Mouse (Mus musculus) MEL (cell line): ENCODE measurements at regions not wholly inside any gene's neighbourhood (a gene's known extent, or its start where the extent isn't known, plus 50 kb on each side); places are given as distances from the start of the nearest gene placed in this dataset.

Source experiments
- DNase-seq: peaks from one replicate; pipeline ENCODE4 v3.0.0; 2011; ENCODE audit warnings: low read depth, low spot score
- H3K27ac ChIP-seq: 2 replicates; pipeline ENCODE4 v1.5.1; 2012; ENCODE audit warnings: low read depth, mild to moderate bottlenecking, control low read depth, low read length, moderate library complexity; ENCODE audit not compliant: control insufficient read depth
- H3K27me3 ChIP-seq, 2 experiments: fragments of 150-350 bp in 1 of 2; sonication (generic) in 1 of 2; 2 replicates each; pipeline ENCODE4 v1.6.1; 2012; ENCODE audit warnings: low read length in 2 of 2, mild to moderate bottlenecking in 2 of 2, improper control_type of control experiment in 1 of 2, moderate library complexity in 1 of 2; ENCODE audit not compliant: insufficient read depth in 2 of 2, control insufficient read depth in 1 of 2
- H3K36me3 ChIP-seq, 2 experiments: 2 replicates each; pipeline ENCODE4 v1.6.1; 2012 to 2014; ENCODE audit warnings: low read length in 2 of 2, improper control_type of control experiment in 1 of 2, inconsistent platforms in 1 of 2, mild to moderate bottlenecking in 1 of 2; ENCODE audit not compliant: insufficient read depth in 2 of 2, control insufficient read depth in 1 of 2
- H3K4me1 ChIP-seq, 2 experiments: fragments of 150-350 bp in 1 of 2; sonication (generic) in 1 of 2; 2 replicates each; pipeline ENCODE4 v1.6.1; 2012; ENCODE audit warnings: low read length in 2 of 2, improper control_type of control experiment in 1 of 2, mild to moderate bottlenecking in 1 of 2; ENCODE audit not compliant: insufficient read depth in 2 of 2, control insufficient read depth in 1 of 2
- H3K4me3 ChIP-seq, 2 experiments: fragments of 150-350 bp in 1 of 2; sonication (generic) in 1 of 2; 2 replicates each; pipeline ENCODE4 v1.5.1; 2012; ENCODE audit warnings: low read depth in 2 of 2, low read length in 2 of 2, mild to moderate bottlenecking in 2 of 2, moderate library complexity in 2 of 2, control low read depth in 1 of 2, improper control_type of control experiment in 1 of 2; ENCODE audit not compliant: control insufficient read depth in 1 of 2, insufficient read depth in 1 of 2
- H3K79me2 ChIP-seq: 2 replicates; pipeline ENCODE4 v1.6.1; 2012; ENCODE audit warnings: mild to moderate bottlenecking, low read length, moderate library complexity; ENCODE audit not compliant: control insufficient read depth, poor library complexity, insufficient read depth
- H3K9ac ChIP-seq: 2 replicates; pipeline ENCODE4 v1.6.1; 2012; ENCODE audit warnings: low read depth, mild to moderate bottlenecking, control low read depth, low read length, moderate library complexity; ENCODE audit not compliant: control insufficient read depth, poor library complexity, severe bottlenecking
- H3K9me3 ChIP-seq: fragments of 150-350 bp; sonication (generic); replicated peaks from 2 replicates; pipeline ENCODE4 v1.6.1; 2012; ENCODE audit warnings: mild to moderate bottlenecking, low read length, improper control_type of control experiment, moderate library complexity; ENCODE audit not compliant: insufficient read depth
- BHLHE40 ChIP-seq: IDR thresholded peaks from 2 replicates; pipeline ENCODE4 v1.6.1; 2012; ENCODE audit warnings: low read depth, mild to moderate bottlenecking, inconsistent platforms, low read length, improper control_type of control experiment, borderline replicate concordance
- ELF1 ChIP-seq: IDR thresholded peaks from 2 replicates; pipeline ENCODE4 v1.6.1; 2014; ENCODE audit warnings: low read depth, mild to moderate bottlenecking, inconsistent platforms, low read length, improper control_type of control experiment, moderate library complexity
- MAX ChIP-seq: IDR thresholded peaks from 2 replicates; pipeline ENCODE4 v1.6.1; 2011; ENCODE audit warnings: low read length, improper control_type of control experiment
- MEF2A ChIP-seq: IDR thresholded peaks from 2 replicates; pipeline ENCODE4 v1.6.1; 2014; ENCODE audit warnings: low read depth, mild to moderate bottlenecking, inconsistent platforms, low read length, improper control_type of control experiment; ENCODE audit not compliant: poor library complexity, insufficient replicate concordance, severe bottlenecking; ENCODE audit errors: extremely low read depth
- MYB ChIP-seq: IDR thresholded peaks from 2 replicates; pipeline ENCODE4 v1.6.1; 2011; ENCODE audit warnings: mild to moderate bottlenecking, low read depth, low read length, improper control_type of control experiment
- NELFE ChIP-seq: IDR thresholded peaks from 2 replicates; pipeline ENCODE4 v1.6.1; 2011; ENCODE audit warnings: low read depth, low read length, improper control_type of control experiment
- NRF1 ChIP-seq: IDR thresholded peaks from 2 replicates; pipeline ENCODE4 v1.6.1; 2014; ENCODE audit warnings: low read depth, mild to moderate bottlenecking, inconsistent platforms, low read length, improper control_type of control experiment, moderate library complexity; ENCODE audit not compliant: poor library complexity, insufficient read depth, severe bottlenecking
- POLR2A ChIP-seq, 2 experiments: IDR thresholded peaks; 2 replicates each; pipeline ENCODE4 v1.6.1; 2011 to 2012; ENCODE audit warnings: low read length in 2 of 2, mild to moderate bottlenecking in 2 of 2, control low read depth in 1 of 2, improper control_type of control experiment in 1 of 2, low read depth in 1 of 2, moderate library complexity in 1 of 2; ENCODE audit not compliant: control insufficient read depth in 1 of 2, insufficient read depth in 1 of 2, poor library complexity in 1 of 2
- RCOR1 ChIP-seq: IDR thresholded peaks from 2 replicates; pipeline ENCODE4 v1.6.1; 2012; ENCODE audit warnings: low read depth, mild to moderate bottlenecking, inconsistent platforms, low read length, improper control_type of control experiment
- UBTF ChIP-seq: IDR thresholded peaks from 2 replicates; pipeline ENCODE4 v1.6.1; 2012; ENCODE audit warnings: low read depth, mild to moderate bottlenecking, inconsistent platforms, low read length, improper control_type of control experiment, moderate library complexity, borderline replicate concordance; ENCODE audit not compliant: insufficient read depth
- USF2 ChIP-seq, 2 experiments: IDR thresholded peaks; 2 replicates each; pipeline ENCODE4 v1.6.1; 2011 to 2012; ENCODE audit warnings: improper control_type of control experiment in 2 of 2, low read length in 2 of 2, borderline replicate concordance in 1 of 2, inconsistent platforms in 1 of 2, low read depth in 1 of 2, mild to moderate bottlenecking in 1 of 2; ENCODE audit not compliant: insufficient read depth in 1 of 2

DNA sequence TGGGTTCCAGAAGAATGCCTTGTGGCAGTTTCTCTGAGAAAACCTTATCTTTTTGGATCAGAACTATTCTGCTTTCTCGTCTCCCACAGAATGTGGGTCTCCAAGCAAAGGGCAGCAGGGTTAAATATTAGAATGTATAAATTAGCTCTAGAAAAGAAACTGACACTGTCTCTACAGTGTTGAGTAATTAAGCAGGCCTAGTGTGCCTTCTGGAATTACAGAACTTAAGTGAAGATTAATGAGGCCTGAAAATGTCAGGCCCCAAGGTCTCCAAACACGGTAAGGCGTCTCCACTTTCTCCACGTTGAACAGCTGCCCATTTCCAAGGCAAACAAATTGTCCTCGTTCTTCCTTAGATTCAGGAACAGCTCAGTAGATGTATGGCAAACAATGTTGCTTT, 66.5 kb upstream of the Tyrp1 start:
- H3K9me3 ChIP-seq: no peaks in the 10 kb centered on the region

More for the DNA sequence above, 66.5 kb upstream of the Tyrp1 start:
- H3K36me3 ChIP-seq: no peaks in the 10 kb centered on the region
- DNase-seq: no peak
- no peak overlapping the region for H3K9ac ChIP-seq
- H3K4me3 ChIP-seq: no peak overlapping the region
- TF ChIP-seq USF2 (IDR thresholded peaks at IDR 0.05; ENCODE audit: borderline replicate concordance in 1 of 2, insufficient read depth in 1 of 2, low read depth in 1 of 2, low read length in 2 of 2) (no peak), BHLHE40 (no peak), UBTF (no peak), MAX (no peak), MEF2A (no peak), ELF1 (no peak), MYB (no peak), NELFE (no peak), POLR2A (IDR thresholded peaks at IDR 0.05; ENCODE audit: control insufficient read depth in 1 of 2, insufficient read depth in 1 of 2, low read depth in 1 of 2, low read length in 2 of 2, poor library complexity in 1 of 2) (no peak), RCOR1 (no peak), NRF1 (no peak)
- H3K27me3 ChIP-seq: no peaks in the 10 kb centered on the region
- H3K79me2 ChIP-seq: no peaks in the 10 kb centered on the region
- H3K4me1 ChIP-seq: no peaks in the 10 kb centered on the region
- H3K27ac ChIP-seq: no peak overlapping the region
